Mouse (Mus musculus): ENCODE results near the gene Rasl10b. TPM values are rescaled to one million over a fixed set of nuclear protein-coding genes. Genes with fewer than 3 reads are reported as not detected.

Gene Rasl10b
- 100 to 1,000 TPM; 202 to 211 (median 208) TPM for total RNA-seq (2022)

DNA sequence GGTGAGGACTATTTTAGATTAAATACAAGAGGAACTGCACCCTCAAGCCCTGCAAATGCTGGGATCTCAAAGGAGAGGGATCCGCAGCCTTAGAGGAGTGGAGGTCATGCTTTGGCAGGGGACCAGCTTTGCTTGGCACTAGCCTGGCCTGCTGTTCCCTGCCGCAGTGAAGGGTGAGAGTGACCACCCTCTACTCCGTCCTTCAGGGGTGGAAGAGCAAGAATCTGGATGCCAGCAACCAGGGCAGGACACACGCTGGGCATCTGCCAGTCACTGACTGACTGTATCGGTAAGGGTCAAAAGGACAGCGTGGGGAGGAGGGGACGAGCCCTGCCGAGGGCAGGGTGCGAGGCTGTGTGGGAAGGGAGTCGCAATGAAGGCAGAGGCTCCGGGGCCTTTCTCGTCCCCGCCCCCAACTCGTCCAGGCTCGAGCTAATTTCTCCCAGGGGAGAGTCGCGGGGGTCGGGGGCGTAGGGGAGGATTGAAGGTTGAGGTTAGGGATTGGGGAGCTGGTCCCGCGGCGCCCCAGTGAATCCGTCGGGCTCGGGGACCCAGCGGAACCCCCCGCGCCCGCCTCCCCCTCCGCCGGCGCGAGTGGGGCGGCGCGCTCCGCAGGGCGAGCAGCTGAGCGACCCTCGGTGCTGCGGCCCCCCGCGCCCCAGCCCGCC, at the start of gene Rasl10b:
TSS of gene Rasl10b (plus strand) at position 51 of the 668 bp plus-strand sequence.
- no peak for DNase-seq (ENCODE audit: low spot score in 2 of 2)

DNA sequence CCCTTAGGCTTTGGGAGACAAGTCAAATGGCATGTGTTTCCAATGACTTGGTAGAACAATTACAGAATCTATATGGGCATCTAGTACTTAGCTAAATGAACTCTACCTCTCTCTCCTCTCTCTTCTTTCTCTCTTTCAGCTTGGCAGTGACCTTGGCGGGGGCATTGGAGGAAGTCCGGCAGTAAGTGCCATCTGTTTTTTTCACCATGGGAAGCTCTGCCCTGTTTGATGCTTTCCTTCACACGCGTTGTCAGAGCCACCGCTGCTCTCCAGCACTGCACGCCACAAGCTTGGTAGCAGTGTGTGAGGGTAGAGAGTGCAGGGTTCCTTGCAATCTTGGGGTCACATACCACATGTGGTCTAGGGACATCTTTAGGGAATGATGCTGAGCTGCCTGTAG, 44.3 kb upstream of the Rasl10b start:
- no peak for DNase-seq (ENCODE audit: low spot score in 2 of 2)

- DNase-seq (ENCODE audit: low spot score in 2 of 2): no peak
Measured at GRCm38 (mm10) chr11:83371267-83371666, 37.7 kb upstream of the Rasl10b start.

- DNase-seq (ENCODE audit: low spot score in 2 of 2): no peak
Measured at GRCm38 (mm10) chr11:83379745-83380341, 29.1 kb upstream of the Rasl10b start.

DNA sequence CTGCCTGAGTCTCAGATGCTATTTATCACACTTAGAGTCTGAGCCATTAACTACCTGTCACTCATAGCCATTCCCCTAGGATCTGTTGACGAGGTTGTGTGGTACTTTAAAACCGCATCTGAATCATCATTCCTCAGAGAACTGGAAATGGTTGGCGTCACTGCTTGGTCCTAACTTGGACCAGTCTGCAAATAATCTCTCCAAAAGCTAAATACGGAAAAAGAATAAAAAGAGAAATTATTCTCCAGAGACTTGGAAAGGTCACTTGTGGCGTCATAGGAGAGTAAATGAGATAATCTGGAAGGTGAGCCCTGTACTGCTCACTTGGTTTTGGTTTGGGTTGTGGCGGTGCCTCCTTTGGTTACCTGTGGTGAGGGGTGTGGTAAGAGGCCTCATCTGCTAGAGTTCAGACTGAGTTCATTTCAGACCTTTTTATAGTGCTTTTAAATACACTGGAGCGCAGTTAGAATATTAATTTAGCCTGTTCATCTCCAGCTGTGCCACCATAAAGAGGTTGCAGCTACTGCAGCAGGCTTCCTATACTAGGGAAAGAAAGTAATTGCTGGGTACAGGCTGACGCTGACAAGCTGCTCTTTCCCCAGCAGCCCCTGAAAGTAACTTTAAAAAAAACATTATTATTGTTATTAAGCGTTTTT, 25.9 kb upstream of the Rasl10b start:
- no peak for DNase-seq (ENCODE audit: low spot score in 2 of 2)

- no peak for DNase-seq (ENCODE audit: low spot score in 2 of 2)
Measured at GRCm38 (mm10) chr11:83383532-83383887, 25.4 kb upstream of the Rasl10b start.

DNA sequence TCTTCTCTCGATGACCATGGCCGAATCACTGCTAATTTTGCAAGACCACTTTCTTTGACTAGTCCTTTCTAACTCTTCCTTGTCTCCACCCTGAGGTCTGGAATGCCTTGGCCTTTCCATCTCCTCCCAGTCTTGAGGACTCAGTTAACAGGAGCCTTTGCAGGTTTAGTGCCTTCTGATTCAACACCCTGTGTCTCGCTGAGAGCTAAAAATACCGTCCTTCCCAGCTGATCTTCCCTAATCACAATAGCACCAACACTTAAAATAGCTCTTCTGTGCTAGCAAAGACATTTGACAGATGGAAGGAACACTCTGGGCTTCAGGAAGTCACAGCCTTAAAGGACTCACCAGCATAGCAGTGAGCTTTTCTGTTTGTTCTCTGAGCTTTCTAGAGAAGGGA, 15.9 kb upstream of the Rasl10b start:
- no peak for DNase-seq (ENCODE audit: low spot score in 2 of 2)

GRCm38 (mm10) chr11:83394802-83395439, 14.0 kb upstream of the Rasl10b start:
- no peak for DNase-seq (ENCODE audit: low spot score in 2 of 2)

GRCm38 (mm10) chr11:83397626-83398025, 11.3 kb upstream of the Rasl10b start:
- DNase-seq (ENCODE audit: low spot score in 2 of 2): no peak

GRCm38 (mm10) chr11:83398724-83399123, 10.2 kb upstream of the Rasl10b start:
- no peak for DNase-seq (ENCODE audit: low spot score in 2 of 2)

GRCm38 (mm10) chr11:83403787-83404186, 5.2 kb upstream of the Rasl10b start:
- DNase-seq (ENCODE audit: low spot score in 2 of 2): no peak

- DNase-seq (ENCODE audit: low spot score in 2 of 2): no peak
Measured at GRCm38 (mm10) chr11:83406391-83406790, 2.5 kb upstream of the Rasl10b start.

DNA sequence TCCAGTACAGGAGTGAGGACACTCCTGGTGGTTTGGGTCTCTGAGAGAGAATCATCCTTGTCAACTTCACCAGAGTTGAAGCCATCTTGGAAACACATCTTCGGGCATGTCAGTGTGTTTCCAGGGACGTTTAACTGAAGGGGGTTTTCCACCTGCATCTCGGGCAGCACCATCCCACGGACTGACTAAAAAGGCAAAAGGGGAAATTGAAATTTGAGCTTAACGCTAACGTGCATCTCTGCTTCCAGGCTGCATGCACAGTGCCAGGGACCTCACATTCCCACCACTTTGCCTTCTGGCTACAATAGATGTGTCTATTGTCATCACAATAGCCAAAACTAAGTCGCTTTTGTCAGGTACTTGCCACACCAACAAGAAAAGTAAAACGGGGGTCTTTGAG, 695 bp upstream of the Rasl10b start:
- DNase-seq (ENCODE audit: low spot score in 2 of 2): no peak

DNA sequence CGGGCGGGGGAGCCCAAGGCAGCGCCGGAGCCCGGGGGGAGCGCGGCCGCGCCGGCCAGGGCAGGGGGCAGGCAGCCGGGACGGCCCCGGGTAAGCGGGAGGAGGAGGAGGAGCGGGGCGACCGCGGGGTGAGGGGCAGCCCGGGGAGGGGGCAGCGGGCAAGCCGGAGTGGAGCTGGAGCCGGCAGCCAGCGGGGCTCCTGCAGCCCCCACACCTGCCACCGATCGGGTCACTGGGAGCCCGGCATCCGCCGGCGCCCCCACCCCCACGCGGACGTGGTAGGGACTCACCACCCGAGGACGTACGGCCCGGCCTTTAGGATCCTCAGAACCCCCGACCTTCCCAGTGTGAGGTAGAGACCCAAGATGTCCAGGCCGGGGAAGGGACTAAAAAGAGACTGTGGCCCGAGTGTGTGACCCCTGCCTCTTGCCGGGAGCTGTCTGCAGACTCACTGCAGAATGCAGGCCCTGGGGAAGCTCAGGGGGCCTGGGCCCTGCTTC, 905 bp downstream of the Rasl10b start:
- no peak for DNase-seq (ENCODE audit: low spot score in 2 of 2)

- DNase-seq (ENCODE audit: low spot score in 2 of 2): no peak
Measured at GRCm38 (mm10) chr11:83410510-83410909, 1.6 kb downstream of the Rasl10b start.

- DNase-seq (ENCODE audit: low spot score in 2 of 2): no peak
Measured at GRCm38 (mm10) chr11:83417080-83417479, 8.1 kb downstream of the Rasl10b start.

- peak in 1 of 2 experiments; percentile 45 for DNase-seq (ENCODE audit: low spot score in 2 of 2)
Measured at GRCm38 (mm10) chr11:83417708-83418107, 8.8 kb downstream of the Rasl10b start.

- DNase-seq (ENCODE audit: low spot score in 2 of 2): peak in 1 of 2 experiments; percentile 66
Measured at GRCm38 (mm10) chr11:83418566-83418965, 9.6 kb downstream of the Rasl10b start.

GRCm38 (mm10) chr11:83420338-83420737, 11.4 kb downstream of the Rasl10b start:
- no peak for DNase-seq (ENCODE audit: low spot score in 2 of 2)

DNA sequence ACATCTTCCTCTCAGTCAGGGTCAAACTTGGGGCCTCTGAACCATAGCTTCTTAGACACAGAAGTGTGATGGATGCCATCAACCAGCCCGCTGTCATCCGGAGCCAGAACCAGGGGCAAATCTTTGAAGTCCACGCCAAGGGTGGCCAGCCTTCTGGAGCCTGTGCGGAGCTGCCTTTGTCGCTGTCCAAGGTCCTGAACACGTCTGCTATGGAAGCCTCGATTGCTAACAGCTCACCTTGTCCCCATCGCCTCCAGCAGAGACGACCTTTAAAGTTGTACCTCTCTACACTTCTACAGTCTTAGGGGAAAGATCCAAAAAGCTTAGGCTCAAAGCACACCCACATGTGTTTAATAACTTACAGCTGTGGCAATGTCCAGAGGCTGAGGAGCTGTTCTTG, 12.4 kb downstream of the Rasl10b start:
- no peak for DNase-seq (ENCODE audit: low spot score in 2 of 2)

DNA sequence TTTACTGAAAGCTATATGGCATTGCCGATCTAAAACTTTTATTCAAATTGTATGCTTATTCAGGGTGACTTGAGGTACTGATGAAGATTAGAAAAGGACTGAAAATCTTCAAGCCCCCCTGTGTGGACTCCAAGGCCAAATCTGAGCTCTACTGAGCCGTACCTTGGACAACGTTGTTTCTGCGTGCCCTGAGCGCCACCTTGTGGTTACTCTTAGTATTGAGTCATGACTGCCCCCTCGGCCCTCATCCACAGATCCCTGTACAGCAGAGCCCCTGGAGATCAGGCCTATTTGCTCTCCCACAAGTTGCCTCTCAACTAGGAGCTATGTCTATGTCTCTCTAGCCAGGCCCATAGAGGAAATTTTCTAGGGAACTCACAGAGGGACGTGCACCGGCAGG, 15.7 kb downstream of the Rasl10b start:
- DNase-seq (ENCODE audit: low spot score in 2 of 2): peak in 1 of 2 experiments; percentile 81

DNA sequence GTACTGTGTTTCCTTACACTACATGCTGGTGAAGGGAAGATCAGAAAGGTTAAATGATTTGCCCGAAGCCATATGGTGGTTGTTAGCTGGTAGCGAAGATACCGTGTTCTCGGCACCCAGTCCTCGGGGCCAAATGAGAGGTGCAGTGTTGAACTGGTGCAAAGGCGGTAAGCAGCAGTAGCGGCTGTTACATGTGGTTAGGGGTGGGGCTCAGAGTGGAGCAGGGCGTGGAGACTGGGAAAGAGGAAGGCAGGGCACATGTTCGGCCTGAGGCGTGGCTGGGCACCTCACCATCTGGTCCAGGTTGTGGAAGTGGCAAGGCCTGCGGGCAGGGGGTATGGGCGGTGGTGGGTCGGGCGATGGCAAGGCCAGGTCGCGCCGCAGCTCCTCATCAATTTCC, 18.0 kb downstream of the Rasl10b start:
- no peak for DNase-seq (ENCODE audit: low spot score in 2 of 2)

All from layer of hippocampus, adult 8-10 months (tissue).